ENCODE assay signal across 14 mouse cellular contexts in the genomic region with DNA sequence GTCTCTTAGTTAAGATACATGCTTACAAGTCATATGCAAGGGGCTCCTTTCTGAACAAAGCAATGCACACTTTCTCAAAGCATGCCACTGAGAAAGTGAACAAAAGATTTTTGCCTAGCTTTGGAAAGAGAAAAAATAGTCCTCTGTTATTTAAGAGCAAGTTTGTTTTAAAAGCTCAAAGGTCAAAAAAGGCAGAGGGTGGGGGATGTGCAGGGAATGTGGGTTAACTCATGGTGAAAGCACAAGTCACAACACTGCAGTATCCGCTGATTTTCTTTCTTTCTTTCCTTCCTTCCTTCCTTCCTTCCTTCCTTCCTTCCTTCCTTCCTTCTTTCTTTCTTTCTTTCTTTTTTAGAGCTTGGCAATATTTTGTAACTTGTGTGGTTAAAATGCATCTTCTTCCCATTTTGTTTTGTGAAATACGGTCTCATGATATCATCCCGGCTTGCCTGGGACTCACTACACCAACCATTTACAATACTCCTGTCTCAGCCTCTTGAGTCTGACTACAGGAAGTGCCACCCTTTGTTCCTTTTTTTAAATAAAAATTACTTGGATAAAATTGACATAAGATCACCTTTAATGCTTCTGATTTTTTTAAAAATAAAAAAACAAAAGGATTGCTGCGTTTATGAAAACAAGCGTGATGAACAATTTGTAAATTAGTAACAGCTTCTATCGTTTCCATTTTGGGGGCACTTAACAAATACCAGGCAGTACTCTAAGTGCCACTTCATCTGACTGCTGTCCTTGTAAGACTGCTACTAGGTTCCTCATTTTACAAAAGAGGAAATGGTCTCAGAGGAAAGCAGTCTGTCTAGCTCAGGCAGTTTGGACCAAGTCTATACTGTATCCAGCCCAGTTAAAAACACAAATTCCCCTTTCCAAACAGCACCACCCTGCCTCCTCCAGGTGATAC. TPM values are rescaled to one million over a fixed set of nuclear protein-coding genes. Genes with fewer than 3 reads are reported as not detected.
DNase-seq lines count a peak whose midpoint lies in the region; ATAC-seq and TF ChIP-seq lines count a peak whose summit lies in the region.
"Had no signal": no experiment of that assay in that cellular context is flagged by ENCODE, and none has a peak within 500 bp of the region (broad histone marks: within the 10 kb centered on the region; RNA-seq: fewer than 3 reads in every experiment).

No protein-coding gene starts in this region.

- H3K4me1 ChIP-seq in lung, embryonic 14.5 days (ENCODE audit: insufficient read depth): peaks cover 5% of the 10 kb centered on the region; the same call in 1 of the 2 replicates
- H3K4me1 ChIP-seq in bone marrow macrophage, adult 2 months (ENCODE audit: control insufficient read depth, insufficient read depth, low read length): peaks cover 19% of the 10 kb centered on the region

- ATAC-seq in lung, embryonic 14.5 days (ENCODE audit: insufficient read depth): no peak
- ATAC-seq in monocyte, adult 5-6 weeks (replicated peaks; ENCODE audit: insufficient number of reproducible peaks, low FRiP score, low TSS enrichment, poor library complexity, severe bottlenecking): peak; percentile 81
- ATAC-seq: forebrain, embryonic 16.5 days had no signal

- no peak overlapping the region for H3K27ac ChIP-seq in lung, embryonic 14.5 days (ENCODE audit: low read depth)
- peak overlapping the region; percentile 93 for H3K27ac ChIP-seq in bone marrow macrophage, adult 2 months (ENCODE audit: insufficient read depth, low read depth, low read length)
- H3K27ac ChIP-seq: embryonic facial prominence, embryonic 13.5 days; hindbrain, embryonic 12.5 days had no signal

- H3K4me2 ChIP-seq in lung, embryonic 14.5 days: no peak overlapping the region
- H3K4me2 ChIP-seq: embryonic facial prominence, embryonic 13.5 days; hindbrain, embryonic 12.5 days had no signal

- no peaks in the 10 kb centered on the region for H3K9me3 ChIP-seq in lung, embryonic 14.5 days (ENCODE audit: low read depth, low read length)
- H3K9me3 ChIP-seq: embryonic facial prominence, embryonic 13.5 days; hindbrain, embryonic 12.5 days had no signal

- H3K4me3 ChIP-seq in lung, embryonic 14.5 days (ENCODE audit: low read depth, low read length): no peak overlapping the region
- H3K4me3 ChIP-seq in bone marrow macrophage, adult 2 months (ENCODE audit: insufficient read depth, low read length): peak overlapping the region; percentile 1; the same call in 1 of the 2 replicates
- H3K4me3 ChIP-seq: embryonic facial prominence, embryonic 13.5 days; hindbrain, embryonic 12.5 days had no signal

- no peak for TF ChIP-seq CTCF in lung, embryonic 14.5 days (IDR thresholded peaks at IDR 0.05; ENCODE audit: low read depth)
- TF ChIP-seq CTCF in bone marrow macrophage, adult 2 months (IDR thresholded peaks at IDR 0.05; ENCODE audit: low read depth, low read length): no peak

- TF ChIP-seq POLR2A in bone marrow macrophage, adult 2 months (IDR thresholded peaks at IDR 0.05; ENCODE audit: borderline replicate concordance, low read depth, low read length): no peak

- H3K27me3 ChIP-seq in lung, embryonic 14.5 days (ENCODE audit: insufficient read depth, low read length): no peaks in the 10 kb centered on the region
- H3K27me3 ChIP-seq: embryonic facial prominence, embryonic 13.5 days; hindbrain, embryonic 12.5 days had no signal

- no peak overlapping the region for H3K9ac ChIP-seq in lung, embryonic 14.5 days
- H3K9ac ChIP-seq: embryonic facial prominence, embryonic 13.5 days; hindbrain, embryonic 12.5 days had no signal

- H3K36me3 ChIP-seq in lung, embryonic 14.5 days (ENCODE audit: insufficient read depth): peaks cover 12% of the 10 kb centered on the region
- H3K36me3 ChIP-seq: hindbrain, embryonic 12.5 days had no signal

- WGBS in lung, embryonic 14.5 days: 68% methylated on average over 6 of the region's 6 CpGs

- DNase-seq in lung, embryonic 14.5 days: peak; percentile 19
- no peak for DNase-seq in lung, postnatal 10 days
- DNase-seq in kidney, postnatal 14 days: peak; percentile 60
- no peak for DNase-seq in layer of hippocampus, adult 9-11 months
- DNase-seq in thymus, postnatal 36 days: no peak
- DNase-seq: adrenal gland, adult 8-10 months; cerebellum, adult 8-10 months; layer of hippocampus, postnatal 36 days; right cerebral cortex, adult 18-20 months had no signal

RNA-seq across cellular contexts. Expression of a gene that starts 5.0 kb away (rescaled TPM):
- polyA plus RNA-seq in lung, embryonic 14.5 days (2014; fragmentation: Nextera tagmentation; extraction: Ambion mirVana): 301 and 305 TPM in 2 replicates
- 259 and 260 TPM in 2 replicates for polyA plus RNA-seq in bone marrow macrophage, adult 2 months (2012; ENCODE audit: insufficient read depth, insufficient read length, missing spikeins)
- 195 to 215 TPM (median 203 TPM) in 3 replicates for total RNA-seq in monocyte, adult 5-6 weeks (2017)

Comparison
In these comparisons a context has a peak if more than half of its experiments do, and no peak if none do; other contexts are left out.
1. DNase-seq: peak in lung, embryonic 14.5 days (single experiment) and kidney, postnatal 14 days (single experiment); none in lung, postnatal 10 days (single experiment), layer of hippocampus, adult 9-11 months (single experiment) and thymus, postnatal 36 days (0 of 2).